Mouse (Mus musculus) frontal cortex, postnatal 36 days (tissue): Measurements from ENCODE around the gene Slamf7.
A peak's percentile ranks its signal among the peaks of the same experiment; 100 is the strongest.
"Not testable (repeated sequence)": the region's sequence is repeated elsewhere in the genome, so short reads cannot be mapped to it uniquely, and the experiment has no call there.

Source experiments
- DNase-seq, 2 experiments: peaks; one replicate each; pipeline ENCODE4 v3.0.0; 2022; ENCODE audit warnings: low spot score in 2 of 2

The Slamf7 gene

DNA sequence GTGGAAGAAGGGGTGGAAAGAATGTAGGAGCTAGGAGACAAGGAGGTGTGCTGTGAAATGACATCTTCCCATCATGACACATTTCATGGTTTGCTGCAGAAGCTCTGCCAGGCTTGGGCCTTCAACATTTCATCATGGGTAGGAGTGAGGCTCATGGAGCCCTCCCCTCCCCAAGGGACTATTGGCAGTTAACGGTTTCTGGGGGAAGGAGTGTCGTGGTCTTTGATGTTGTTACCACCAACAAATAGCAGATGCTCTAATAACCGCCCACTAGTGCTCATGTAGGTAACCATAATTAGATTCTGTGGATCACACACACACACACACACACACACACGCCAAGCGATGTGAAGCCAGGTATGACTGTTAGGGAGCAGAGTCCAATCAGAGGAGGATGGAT, at the start of gene Slamf7:
Gene Slamf7, minus strand, starts transcription at position 302 of the 400 bp plus-strand sequence.
- DNase-seq, result no peak

DNA sequence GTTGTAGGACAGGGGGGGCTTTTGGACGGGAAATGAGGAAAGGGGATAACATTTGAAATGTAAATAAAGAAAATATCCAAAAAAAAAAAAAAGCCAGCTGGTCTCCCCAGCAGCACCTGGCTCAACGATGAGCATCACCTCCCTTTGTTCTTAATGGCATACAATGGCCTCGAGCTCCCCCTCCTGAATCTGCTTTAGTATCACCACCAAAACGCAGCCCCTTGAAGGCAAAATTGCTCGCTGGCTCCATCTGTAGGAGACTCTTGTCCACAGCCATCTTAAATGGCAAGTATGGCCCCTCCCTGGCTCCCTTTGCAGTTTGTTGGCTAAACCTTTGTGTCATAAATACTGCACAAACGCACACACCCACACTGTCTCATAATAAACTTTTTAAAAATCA, 46.1 kb upstream of the Slamf7 start:
- peak; percentile 3 to 16 for DNase-seq

DNA sequence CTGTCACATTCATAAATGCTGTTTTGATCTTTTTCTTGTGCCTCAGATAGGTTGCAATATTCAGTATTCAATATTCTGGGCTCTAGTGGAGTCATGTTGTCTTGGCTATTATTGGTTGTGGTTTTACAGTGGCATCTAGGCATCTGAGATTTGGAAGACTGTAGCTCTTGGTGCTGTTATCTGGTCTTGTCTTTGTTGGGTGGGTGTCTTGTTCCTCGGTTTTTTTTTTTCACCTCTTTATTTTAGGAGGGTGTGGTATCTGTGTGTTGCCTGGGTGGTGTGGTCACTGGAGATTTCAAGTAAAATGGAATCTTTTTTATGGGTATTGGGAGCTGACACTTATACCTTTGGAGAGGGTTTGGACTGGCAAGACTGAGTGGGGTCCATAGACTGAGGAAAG, 41.1 kb upstream of the Slamf7 start:
- no peak for DNase-seq

DNA sequence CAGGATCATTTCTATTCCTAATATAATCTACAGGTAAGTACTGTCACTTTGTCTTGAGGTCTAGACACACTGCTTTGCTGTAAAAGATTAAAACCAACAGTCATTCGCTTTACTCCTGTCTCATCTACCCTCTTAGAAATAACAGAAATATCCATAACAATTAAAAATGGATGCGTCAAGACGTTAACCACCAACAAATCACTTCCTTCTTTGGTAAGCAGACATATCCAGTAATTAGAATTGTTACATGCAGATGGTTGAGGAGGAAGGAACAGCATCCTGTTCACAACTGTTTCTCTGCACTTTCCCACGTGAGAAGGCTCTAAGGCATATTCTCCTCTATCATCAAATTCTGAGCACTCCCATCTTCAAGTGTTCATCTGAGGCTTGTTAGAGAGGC, 34.5 kb upstream of the Slamf7 start:
- no peak for DNase-seq

DNA sequence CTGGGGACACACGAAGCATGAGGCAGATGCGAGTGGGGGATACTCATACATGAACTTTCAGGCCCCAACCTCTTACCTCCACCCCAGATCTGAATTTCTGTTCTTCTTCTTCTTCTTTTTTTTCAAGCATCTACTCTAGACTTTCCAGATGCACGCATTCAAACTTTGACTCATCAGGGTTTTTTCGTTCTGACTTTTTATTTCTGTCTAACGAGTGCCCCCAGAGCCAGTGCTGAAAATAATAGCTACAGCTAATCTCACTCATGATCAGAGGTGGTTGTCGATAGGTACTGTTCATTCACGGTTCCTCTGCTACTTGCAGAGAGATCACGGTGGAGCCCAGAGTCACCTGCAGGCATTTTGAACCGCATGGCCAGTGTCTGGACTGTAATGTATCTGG, 32.1 kb upstream of the Slamf7 start:
- DNase-seq, result no peak

DNA sequence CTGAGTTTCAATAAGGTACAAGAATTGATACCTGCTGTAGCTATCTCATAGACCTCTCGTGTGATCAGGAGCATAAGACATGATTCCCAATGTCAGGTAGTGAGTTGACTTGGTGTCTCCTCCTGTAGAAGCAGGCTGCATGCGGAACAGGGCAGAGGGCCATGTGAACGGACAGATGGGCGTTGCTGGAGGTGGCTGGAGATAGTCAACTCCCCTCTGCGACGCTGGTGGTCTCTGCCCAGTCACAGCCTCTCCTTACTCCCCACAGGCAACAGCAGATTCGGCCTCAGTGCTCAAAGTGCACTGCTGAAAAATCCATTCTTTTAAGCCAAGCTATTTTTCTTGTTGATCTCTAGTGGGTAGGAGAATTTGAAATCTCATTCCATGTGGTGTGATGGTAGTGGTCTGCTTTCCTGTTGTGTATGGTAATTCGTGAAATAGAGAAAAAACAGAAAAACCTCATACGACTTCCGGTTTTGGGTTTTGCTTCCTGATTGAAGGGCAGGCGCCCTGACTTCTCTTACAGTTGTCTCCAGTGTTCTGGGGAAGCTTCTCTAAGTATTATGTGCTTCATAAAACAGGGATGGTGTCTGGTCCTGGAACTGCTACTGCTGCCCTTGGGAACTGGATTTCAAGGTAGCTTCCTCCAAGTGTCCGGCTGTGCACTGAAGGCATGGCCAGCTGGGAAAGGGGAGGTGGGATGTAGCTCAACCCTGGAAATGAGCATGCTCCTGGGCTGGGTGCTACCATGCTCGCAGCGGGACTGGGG, 28.9 kb upstream of the Slamf7 start, which contains the start of gene Cd48:
Gene Cd48, plus strand, starts transcription at position 479 of the 769 bp plus-strand sequence.
- no peak for DNase-seq

DNA sequence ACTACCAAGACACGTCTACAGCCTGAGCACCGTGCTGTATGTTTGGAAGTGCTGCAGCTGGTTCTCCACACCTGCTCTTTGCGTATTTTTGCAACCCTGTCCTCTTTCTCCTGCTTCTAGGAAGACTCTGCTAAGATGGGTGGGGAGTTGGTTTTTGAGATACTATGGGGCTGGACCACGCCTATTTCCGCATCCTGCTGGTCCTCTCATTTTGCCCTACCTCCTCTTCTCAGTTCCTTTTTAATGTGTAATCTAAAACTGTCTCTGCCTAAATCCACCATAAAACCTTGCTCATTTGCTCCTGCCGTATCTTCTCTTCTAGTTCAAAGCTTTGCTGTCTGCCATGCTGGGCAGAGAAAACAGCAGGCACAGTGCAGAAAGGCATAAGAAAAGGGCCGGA, 28.2 kb upstream of the Slamf7 start:
- DNase-seq, result no peak

DNA sequence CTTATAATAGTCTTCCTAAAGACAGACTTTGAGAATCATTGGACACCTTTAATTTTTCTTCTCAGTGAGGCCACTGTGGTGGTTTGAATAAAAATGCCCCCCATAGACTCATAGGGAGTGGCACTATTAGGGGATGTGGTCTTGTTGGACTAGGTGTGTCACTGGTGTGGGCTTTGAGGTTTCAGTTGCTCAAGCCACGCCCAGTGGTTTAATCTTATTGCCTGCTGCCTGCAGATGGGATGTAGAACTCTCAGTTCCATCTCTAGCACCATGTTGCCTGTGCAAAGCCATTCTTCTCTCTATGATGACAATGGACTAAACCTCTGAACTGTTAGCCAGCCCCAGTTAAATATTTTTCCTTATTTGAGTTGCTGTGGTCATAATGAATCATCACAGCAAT, 24.9 kb upstream of the Slamf7 start:
- no peak for DNase-seq

DNA sequence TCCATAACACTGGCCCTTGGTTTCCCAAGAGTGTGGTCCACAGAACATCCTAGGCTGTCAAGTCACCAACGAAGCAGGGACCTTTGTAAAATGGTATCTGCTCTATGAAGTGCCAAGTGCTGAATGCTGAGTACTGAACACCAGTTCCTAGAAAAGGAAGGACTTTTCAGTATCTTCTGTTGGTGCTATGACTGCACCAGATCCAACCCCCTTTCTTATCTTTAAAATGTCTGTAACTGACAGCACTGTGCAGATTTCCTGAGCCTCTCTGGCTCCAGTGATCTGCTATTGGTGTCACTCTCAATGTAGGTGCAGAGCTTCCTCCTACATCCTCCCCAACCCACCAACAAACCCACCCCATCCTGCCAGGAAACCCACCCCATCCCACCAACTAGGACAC, 21.6 kb upstream of the Slamf7 start:
- no peak for DNase-seq

DNA sequence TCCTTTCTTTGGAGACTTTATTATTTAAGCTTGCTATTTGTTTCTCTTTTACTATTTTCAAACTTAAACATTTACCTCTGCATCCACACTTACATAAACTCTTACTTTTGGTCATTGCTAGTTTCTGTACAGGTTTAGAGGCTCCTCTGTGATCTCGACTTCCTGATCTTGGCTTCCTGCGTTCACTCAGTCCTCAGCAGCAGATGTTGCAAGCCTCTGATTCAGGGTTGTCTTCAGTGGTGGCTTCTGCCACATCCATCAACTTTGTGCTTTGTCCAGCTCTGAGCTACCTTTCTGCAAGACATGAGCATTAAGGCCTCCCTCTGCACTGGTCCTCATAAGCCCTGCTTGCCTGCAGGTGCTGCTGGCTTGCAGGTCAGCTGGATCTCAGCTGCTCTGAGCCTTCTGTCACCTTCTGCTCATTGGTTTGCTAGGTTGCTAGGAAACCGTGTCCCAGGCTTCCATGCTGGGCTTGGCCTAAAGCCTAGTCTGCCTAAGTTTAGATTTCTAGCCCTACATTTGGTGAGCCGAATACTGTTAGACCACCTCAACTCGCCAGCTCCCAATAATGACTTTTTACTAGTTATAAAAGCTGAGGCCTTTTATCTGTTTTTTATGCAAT, 20.1 kb upstream of the Slamf7 start:
- peak; percentile 31 to 62 for DNase-seq

DNA sequence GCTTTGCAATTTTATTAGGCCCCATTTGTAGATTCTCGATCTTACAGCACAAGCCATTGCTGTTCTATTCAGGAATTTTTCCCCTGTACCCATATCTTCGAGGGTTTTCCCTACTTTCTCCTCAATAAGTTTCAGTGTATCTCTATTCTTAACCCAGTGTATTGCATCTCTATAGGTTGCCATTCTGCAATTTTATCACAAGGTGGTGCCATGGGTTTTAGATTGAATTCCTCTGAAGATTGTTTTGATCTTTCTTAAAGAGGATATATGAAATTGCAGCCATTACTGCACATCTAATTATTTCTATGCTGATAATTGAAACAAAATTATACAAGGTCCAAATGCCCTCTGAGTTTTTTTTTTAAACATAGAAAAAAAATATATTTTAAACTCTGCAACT, 19.6 kb upstream of the Slamf7 start:
- DNase-seq, result not testable (repeated sequence)

DNA sequence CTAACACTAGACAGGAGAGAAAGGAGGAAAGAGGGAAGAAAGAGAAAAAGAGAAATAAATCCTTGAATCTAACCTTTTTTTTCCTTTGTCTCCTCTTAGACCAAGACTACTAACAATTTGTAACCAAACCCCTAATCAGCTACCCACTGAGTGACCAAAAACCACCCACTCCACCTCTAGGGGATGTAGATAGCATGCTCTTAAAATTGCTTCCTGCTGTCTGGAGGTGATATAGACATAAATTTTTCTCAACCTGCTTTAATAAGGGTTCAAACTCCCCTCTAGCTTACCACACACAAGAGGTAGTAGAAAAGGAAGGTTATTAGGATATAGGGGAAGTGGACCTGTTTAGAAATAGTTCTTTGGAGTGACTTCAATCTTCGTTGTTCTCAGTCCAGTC, 14.3 kb upstream of the Slamf7 start:
- no peak for DNase-seq

DNA sequence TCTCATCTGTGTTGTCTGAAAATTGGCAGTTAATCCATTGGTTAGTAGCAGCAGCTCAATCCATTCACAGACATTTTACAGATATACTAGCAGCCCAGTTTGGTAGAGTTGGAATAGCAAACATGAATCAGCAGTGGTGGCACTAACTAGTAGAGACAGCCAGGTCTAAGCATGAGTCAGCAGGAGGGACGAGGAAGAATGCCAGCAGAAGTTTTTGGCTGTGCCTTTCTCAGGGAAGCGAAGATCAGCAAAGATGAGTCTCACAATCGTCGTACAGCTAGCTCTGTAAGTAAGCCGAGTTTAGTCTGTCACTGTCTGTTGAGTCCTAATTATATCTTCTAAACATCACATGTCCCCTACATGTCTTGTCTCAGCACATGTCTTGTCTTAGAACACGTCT, 13.5 kb upstream of the Slamf7 start:
- peak; percentile 32 to 37 for DNase-seq

DNA sequence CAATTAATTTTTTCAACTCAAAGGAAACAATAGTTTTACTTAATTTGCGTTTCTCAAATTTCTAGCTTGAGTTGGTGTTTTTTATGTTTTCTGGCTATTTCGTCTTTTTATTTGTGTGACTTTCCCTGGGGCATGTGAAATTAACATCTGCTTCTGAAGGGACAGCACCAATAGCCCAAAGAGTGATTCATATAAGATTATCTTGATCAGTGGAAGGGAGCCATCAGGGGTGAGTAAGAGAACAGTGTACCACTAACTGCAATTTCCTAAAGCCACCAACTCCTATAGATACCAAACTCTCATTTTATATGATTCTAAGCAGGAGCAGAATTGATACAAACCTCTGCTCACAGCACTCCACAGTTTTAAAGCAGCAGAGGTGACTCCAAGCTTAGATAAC, 10.9 kb upstream of the Slamf7 start:
- no peak for DNase-seq

DNA sequence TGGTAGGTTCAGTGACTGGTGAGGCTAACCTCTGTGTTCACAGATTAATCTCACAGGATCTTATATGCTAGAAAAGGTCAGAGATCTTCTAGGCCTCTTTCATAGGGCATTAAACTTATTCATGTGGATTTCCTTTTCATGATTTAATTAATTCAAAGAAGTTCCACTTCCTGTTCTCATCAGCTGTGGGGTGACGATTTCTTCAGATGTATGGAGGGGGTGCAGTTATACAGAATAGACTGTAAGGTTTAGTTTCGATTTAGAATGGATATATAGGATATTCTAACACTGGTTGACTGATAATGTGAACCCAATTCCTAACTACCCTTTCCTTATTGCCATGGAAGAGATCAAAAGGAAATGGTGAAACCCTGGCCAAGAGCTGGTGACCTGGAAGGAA, 8.6 kb upstream of the Slamf7 start:
- DNase-seq, result no peak

DNA sequence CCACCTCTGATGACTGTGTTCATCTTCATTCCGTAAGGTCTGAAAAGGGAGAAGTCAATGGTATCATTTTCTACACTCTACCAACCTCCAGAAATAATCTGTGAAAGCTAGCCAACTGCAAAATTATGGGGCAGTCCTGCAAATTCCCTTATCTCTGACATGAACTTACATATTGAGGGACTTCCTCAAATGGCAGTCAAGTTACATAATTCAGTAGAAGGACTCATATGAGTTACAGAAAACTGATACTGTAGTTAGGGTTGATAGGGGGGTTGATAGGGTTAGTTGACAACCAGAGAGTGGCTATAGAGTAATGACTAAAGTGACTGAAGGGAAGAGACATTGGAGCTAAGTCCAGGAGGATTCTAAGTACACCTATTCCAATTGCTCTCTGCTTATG, 7.6 kb upstream of the Slamf7 start:
- no peak for DNase-seq

DNA sequence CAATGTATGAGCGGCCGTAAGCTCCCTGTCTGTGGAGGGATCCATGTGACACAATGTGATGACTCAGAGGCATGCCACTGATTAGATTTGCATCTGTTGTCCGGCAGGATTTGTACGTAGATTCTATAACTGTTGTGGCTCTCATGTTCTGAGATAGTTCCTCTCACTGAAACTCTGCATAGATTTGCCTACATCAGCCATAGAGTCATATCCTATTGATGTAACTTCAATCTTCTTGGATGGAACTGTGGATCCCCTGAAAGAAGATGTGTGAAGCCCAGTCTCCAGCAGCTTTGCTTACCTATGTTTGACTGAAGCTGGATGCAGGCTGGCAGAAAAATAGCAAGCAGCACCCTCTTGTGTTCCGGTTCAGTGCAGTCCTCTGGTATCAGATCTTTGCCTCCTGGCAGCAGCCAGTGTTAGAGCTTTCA, 5.7 kb upstream of the Slamf7 start:
- DNase-seq, result peak; percentile 32 to 60

DNA sequence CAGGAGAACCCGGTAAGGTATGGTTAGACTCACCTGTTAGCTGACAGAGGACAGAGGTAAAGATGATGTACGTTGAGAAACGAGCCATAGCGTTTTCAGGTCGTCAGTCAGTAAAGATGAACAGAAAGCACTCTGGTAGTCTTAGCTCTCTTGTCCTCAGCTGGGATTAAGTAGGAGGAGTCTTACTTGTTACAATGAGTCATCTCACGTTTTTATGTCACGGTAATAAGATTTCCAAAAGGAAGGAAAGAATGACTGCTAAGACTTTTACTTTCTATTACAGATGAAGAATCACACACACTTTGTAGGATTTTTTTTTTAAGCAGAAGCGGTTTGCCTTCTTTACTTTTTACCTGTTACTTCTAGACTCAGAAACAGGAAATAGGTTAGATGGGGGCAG, 4.0 kb downstream of the Slamf7 start:
- no peak for DNase-seq

DNA sequence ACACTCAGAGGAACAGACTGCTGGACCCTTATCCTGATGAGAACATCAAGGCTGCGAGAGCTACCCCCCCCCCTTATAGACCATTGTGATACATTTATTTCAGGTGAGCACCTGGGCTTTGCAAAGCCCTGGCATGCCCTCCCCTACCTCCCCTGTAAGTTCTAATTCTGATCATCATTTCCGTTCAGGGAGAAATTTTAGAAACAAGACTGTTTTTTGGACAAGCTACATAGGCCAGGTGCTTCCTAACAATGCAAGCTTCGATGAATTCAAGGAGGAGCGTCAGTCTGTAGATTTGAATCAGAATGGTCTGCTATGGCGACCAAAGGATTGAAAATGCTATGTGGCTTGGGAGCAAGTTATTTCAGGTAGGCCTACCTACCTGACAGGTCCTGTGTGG, 5.1 kb downstream of the Slamf7 start:
- DNase-seq, result no peak

DNA sequence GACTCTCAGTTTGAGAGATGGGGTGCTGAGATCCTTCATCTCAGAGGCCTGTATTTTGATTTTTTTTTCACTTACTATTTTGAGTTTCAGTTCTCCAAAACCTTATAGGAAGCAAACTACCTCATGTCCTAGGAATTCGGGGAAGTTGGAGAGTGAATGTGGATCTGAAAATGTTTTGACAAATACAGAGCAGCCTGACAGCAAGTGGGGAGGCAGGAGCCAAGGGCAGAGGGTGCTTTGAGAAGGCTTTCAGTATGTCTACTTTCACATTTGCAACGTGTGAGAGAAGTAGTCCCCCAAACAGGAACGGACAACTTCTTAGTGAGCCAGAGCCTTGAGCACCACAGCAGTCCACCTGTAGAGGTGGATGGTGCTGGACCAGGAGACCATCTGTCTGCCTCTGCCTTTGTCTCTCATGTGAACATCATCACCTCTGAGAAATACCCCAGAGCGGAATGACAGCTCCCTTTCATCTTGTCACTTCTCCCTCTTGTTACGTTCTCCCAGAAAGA, 6.3 kb downstream of the Slamf7 start:
- no peak for DNase-seq

DNA sequence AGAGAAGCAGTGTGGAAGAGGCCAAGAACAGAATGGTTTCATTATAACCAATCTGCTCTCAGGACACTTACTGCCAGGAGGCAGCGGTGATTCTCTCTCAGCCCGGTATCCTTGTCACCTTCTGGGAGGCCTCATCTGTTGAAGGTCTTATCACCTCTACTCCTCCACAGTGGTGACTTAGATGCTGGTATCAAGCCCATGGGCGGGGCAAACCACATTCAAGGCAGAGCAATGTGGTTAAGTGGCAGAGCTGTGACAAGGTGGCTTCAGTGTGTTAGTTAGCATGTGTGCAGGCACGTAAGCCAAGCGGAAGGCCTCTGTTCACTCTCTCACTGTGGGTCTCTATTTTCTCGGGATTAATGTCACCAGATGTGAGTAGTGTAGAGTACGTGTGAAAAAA, 9.2 kb downstream of the Slamf7 start:
- no peak for DNase-seq

DNA sequence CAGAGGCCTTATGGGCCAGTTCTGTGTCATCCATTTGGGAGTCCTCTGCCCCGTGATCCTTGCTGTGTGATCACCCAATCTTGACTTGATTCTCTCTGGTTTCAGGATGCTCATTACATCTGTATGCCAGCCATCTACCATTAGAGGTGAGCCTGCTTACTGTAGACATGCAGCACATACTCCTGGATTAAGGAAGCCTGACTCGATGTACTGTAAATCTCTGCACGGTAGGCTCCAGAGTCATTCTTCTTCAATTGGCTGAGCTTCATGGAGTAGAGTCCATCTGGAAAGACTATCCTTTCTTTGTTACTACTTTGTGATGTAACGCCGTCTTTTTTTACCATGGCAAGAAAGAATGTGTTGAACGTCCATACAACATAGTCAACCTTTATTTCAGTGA, 12.0 kb downstream of the Slamf7 start:
- DNase-seq, result no peak

DNA sequence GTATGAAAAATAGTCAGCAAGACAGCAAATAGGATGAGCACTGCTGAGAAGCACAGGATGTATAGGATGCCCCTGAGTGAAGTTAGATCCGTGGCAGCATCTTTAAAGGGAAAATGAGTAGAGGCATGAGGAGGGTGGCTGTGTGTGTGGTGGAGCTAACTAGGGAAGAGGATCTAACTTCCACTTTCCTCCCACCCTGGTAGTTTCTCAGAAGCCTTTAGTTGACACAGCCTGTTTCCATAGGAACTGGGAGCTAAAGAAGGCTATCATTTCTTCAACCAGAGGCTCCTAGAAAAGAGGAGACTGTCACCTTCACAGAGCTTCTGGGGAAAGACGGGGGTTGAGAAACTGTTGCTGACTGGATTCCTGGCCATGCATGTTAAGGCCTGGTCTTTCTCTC, 14.1 kb downstream of the Slamf7 start:
- DNase-seq, result peak; percentile 14 to 19
